Mouse (Mus musculus): ENCODE measurements at regions not wholly inside any gene's neighbourhood (a gene's known extent, or its start where the extent isn't known, plus 50 kb on each side); places are given as distances from the start of the nearest gene placed in this dataset.

DNA sequence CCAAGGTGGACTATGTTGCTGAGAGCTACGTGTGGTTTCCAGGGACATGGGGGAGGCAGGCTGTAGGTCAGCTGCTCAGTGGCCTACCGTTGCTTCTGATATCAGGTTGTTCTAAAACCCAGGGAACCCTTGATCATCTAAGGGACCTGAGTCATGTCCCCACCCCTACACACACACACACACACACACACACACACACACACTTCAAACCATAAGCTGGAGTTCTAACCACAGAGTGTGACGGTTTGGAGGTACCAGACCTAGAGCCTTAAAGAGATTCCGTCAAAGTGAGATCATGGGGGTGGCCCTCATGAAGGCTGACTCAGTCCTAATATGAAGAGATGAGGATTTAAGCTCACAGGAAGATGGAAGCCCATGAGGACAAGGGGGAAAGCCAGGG lies 130.8 kb upstream of the Id2 start:
- H3K4me3 ChIP-seq (ENCODE audit: insufficient read depth, low read depth, low read length), result no peak overlapping the region
- no peaks in the 10 kb centered on the region for H3K4me1 ChIP-seq (ENCODE audit: control insufficient read depth, insufficient read depth, insufficient read length, low read length)
- no peak overlapping the region for H3K27ac ChIP-seq (replicated peaks; ENCODE audit: low read depth, low read length)

DNA sequence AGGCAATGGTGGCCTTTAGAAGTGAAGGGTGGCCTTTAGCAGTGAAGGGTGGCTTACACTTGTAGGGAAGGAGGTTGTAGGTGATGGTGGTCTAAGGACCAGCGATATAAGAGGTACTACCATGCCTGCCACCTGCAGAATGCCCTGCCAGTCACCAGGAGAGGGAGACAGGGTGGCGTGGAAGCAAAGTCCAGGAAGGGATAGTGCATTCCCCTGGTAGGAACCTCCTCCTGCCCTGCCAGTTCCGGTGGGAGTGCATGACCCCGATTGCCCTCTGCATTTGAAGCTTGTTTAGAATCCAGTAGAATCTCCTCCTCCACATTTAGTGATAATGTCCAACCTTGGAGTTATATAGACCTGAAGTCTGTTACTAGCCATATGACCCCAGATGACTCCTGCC lies 127.7 kb upstream of the Id2 start:
- H3K4me1 ChIP-seq (ENCODE audit: control insufficient read depth, insufficient read depth, insufficient read length, low read length), result no peaks in the 10 kb centered on the region
- H3K27ac ChIP-seq (replicated peaks; ENCODE audit: low read depth, low read length), result no peak overlapping the region
- H3K4me3 ChIP-seq (ENCODE audit: insufficient read depth, low read depth, low read length), result no peak overlapping the region

DNA sequence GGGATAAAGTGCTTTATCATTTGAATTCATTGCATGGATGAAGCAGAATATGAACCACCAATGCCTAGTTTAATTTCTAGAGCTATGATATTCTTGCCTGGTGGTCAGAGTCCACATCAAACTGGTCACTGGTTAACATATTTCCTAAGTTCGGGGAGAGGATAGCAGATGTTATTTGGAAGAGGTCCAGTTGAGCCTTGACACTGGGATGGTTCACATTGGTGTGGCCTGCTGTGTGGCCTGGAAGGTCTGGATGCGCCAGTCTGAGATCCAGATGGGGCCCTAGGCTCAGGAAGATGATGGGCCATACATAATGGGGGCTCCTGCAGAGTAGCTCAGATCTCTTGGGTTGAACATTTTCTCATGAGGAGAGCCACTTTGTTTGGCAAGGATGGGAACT lies 127.3 kb upstream of the Id2 start:
- Histone ChIP-seq H3K4me1 (ENCODE audit: control insufficient read depth, insufficient read depth, insufficient read length, low read length) (no peaks in the 10 kb centered on the region), H3K4me3 (ENCODE audit: insufficient read depth, low read depth, low read length) (no peak overlapping the region), H3K27ac (replicated peaks; ENCODE audit: low read depth, low read length) (no peak overlapping the region)

DNA sequence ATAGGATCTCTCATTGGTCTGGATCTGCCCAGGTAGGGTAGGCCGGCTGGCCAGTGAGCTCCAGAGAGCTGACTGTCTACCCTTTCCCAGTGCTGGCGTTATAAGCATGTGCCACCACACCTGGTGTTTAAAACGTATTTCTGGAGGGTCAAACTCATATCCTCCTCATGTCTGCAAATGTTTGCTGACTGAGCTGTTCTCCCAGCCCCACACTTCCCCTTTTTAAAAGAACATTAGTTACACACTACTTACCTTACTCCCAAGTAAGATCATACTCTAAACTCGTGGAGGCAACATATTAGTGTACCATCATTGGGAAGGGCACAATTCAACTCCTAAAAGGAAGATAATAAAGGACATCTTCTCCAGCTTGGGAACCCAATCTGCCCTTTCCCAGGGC lies 126.6 kb upstream of the Id2 start:
- no peak overlapping the region for H3K4me3 ChIP-seq (ENCODE audit: insufficient read depth, low read depth, low read length)
- H3K4me1 ChIP-seq (ENCODE audit: control insufficient read depth, insufficient read depth, insufficient read length, low read length), result no peaks in the 10 kb centered on the region
- H3K27ac ChIP-seq (replicated peaks; ENCODE audit: low read depth, low read length), result no peak overlapping the region

DNA sequence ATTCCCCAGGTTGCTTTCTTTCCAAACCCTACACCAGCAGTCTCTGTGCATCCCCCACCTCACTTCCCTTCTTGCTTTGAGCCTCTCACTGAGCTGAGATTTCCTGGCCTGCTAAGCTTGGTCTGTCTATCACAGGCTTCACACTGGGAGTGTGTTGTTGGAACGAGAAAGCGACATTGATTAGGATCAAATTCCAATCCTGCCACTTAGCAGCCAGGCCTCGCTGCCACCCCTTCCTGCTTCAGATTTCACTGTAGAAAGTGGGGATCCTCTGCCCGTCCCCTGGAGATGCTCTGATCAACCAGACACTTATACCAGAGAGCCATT lies 123.8 kb upstream of the Id2 start:
- 0 out of 2 replicates have a peak, but pooled peaks cover 3% of the 10 kb centered on the region for H3K4me1 ChIP-seq (ENCODE audit: control insufficient read depth, insufficient read depth, insufficient read length, low read length)
- H3K27ac ChIP-seq (replicated peaks; ENCODE audit: low read depth, low read length), result no peak overlapping the region
- no peak overlapping the region for H3K4me3 ChIP-seq (ENCODE audit: insufficient read depth, low read depth, low read length)

DNA sequence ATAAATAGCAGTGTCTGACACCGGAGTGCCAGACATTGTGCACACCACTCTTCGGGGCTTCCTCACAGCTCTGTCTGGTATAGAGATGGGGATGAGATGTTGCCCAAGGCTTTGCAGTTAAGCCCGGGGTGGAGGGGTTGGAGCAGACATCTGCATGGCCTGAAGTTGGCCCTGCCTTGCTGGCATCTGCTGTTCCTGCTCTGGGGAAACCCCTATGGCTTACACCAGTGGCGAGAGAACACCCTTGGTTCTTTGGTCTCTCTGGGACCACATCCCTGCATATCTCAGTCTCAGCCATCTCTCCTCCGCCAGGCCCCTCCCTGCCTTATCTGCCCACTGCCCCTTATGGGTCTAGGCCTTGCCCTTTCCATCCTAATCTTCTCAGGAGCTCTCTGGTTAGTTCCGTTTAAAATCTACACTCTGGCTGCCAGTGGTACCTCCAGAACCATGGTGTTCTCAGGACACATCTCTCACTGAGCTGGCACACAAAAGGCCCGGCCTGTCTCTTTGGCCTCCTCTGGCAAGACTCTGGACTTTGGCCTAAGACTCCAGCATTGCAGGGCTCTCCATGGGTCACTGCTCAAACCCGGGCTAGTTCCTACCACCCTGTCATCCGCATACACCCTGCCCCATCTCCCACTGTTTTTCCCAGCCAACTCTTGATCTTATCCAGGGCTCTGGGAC lies 123.3 kb upstream of the Id2 start:
- 0 out of 2 replicates have a peak, but pooled peaks cover 3% of the 10 kb centered on the region for H3K4me1 ChIP-seq (ENCODE audit: control insufficient read depth, insufficient read depth, insufficient read length, low read length)

DNA sequence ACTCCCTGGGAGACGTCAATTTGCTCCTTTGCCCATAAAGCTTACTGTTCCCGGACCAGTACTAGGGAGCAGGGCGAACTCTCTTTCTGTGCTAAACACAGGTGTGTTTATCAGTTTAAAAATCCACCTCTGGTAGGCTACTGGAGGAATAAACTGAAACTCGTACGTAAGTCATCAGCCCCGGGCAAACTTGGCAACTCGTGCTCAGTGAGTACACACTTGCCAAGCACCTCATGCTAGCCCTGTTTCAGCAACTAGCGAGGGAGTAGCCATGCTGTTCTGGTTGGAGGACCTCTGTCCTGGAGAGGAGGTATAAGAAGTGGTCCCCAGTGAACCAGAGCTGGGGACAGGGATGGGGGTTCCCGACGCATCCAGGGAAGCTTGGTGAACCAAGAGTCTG lies 122.6 kb upstream of the Id2 start:
- Histone ChIP-seq H3K4me3 (ENCODE audit: insufficient read depth, low read depth, low read length) (no peak overlapping the region), H3K4me1 (ENCODE audit: control insufficient read depth, insufficient read depth, insufficient read length, low read length) (0 out of 2 replicates have a peak, but pooled peaks cover 3% of the 10 kb centered on the region), H3K27ac (replicated peaks; ENCODE audit: low read depth, low read length) (no peak overlapping the region)

More for the DNA sequence above, 123.3 kb upstream of the Id2 start:
- H3K4me3 ChIP-seq (ENCODE audit: insufficient read depth, low read depth, low read length), result no peak overlapping the region
- H3K27ac ChIP-seq (replicated peaks; ENCODE audit: low read depth, low read length), result no peak overlapping the region

DNA sequence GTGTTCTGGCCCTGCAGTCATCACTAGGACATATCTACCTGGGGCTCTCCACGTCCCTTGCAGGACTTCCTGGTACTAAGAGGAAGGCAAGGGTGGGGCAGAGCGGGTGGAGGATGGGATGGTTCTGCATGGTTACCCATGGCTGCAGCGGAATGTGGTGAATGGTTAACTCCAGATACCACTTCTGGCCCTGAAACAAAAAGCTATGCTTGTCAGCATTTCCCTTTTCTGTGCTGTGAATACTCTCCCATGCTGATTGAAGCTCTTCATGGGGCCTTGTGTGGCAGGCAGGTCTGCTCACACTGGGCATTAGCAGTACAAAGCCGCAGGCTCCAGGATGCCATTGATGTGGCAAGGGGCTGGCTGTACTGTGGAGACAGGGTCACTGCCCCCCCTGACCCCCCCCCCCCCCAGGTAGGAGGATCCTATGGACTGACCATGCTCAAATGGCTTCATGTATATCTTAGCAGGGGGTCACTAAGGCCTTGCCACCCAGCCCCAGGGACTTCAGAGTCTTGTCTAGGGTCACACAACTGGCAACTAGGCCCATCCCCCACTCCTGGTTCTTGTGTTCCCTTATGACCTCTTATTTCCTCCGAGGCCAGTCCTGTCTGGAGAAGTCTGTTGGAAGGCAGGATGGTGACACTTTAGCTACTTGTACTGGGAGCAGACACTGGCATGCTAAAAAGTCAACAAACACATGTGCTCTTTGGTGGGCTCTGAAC lies 120.0 kb upstream of the Id2 start:
- 0 out of 2 replicates have a peak, but pooled peaks cover 3% of the 10 kb centered on the region for H3K4me1 ChIP-seq (ENCODE audit: control insufficient read depth, insufficient read depth, insufficient read length, low read length)
- H3K27ac ChIP-seq (replicated peaks; ENCODE audit: low read depth, low read length), result no peak overlapping the region
- H3K4me3 ChIP-seq (ENCODE audit: insufficient read depth, low read depth, low read length), result no peak overlapping the region

DNA sequence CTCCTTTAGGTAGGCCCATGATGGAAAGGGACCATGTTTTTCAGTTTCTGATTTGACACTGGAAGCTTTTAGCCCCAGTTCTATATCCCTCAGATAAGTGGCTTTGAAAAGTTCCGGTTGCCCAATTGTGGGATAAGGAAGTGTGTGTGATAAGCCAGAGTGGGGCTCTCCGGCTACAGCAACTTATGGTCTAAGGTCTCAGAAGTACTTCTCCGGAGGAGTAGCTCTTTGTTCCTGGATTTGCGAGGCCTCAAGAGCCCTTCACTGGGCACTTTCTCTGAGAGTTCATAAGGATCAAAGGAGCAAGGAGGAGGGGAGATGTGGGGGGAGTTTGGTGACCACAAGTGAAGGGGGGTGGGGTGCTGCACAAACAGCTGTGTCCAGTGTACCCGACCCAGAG lies 118.3 kb upstream of the Id2 start:
- Histone ChIP-seq H3K27ac (replicated peaks; ENCODE audit: low read depth, low read length) (no peak overlapping the region), H3K4me1 (ENCODE audit: control insufficient read depth, insufficient read depth, insufficient read length, low read length) (0 out of 2 replicates have a peak, but pooled peaks cover 3% of the 10 kb centered on the region), H3K4me3 (ENCODE audit: insufficient read depth, low read depth, low read length) (no peak overlapping the region)

DNA sequence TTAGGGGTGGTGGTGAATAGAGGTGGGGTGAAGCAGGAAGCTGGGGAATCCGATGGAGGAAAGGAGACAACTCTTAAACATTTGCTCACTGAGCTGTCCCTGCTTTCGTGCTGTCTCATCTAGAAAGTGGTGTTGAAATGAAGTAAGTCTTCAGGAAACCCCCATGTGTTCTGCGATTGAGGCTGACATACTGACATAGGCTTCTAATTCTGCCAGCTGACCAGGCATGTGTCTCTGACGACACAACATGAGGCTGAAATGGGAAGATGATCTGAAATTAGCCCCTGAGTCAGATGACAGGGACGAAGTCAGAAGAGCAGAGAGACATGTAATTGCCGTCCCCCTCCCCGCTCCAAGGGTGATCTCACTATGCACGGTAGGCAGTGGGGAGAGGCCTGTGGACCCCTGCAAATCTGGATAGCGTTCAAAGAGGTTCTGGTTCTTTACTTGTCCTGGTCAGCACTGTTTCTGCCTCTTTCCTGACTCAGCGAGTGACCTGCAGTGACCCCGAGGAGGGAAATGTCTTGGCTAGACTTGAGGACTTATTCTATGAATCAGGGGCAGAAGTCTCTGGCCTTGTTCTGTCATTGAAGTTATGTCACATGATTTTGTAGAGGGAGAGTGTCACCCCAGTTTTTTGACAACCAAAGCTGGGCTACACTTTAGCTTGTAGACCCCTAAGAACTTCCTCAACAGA lies 117.0 kb upstream of the Id2 start:
- Histone ChIP-seq H3K4me3 (ENCODE audit: insufficient read depth, low read depth, low read length) (no peak overlapping the region), H3K27ac (replicated peaks; ENCODE audit: low read depth, low read length) (0 out of 2 replicates have a peak overlapping the region, but pooled peaks have one; percentile 21), H3K4me1 (ENCODE audit: control insufficient read depth, insufficient read depth, insufficient read length, low read length) (peaks cover 5% of the 10 kb centered on the region)

DNA sequence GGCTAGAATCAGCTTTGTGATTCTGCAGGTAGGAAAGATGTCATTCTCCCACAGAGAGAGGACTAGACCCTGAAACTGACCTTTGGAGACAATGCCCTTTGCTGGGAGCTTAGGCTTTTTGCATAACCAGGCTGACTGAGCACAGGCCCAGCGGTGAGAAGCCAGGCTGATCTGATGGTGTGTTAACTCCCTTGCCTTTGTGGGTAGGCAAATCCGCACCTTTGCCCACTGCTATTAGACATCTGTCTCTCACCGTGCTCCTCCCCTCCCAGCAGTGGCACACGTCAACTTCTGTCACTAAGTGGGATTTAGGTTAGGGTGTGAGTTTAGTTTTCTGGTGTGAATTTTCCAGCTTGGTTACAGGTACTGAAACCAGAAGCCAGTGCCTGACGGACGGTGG lies 114.4 kb upstream of the Id2 start:
- H3K4me3 ChIP-seq (ENCODE audit: insufficient read depth, low read depth, low read length), result no peak overlapping the region
- no peak overlapping the region for H3K27ac ChIP-seq (replicated peaks; ENCODE audit: low read depth, low read length)
- peaks cover 9% of the 10 kb centered on the region for H3K4me1 ChIP-seq (ENCODE audit: control insufficient read depth, insufficient read depth, insufficient read length, low read length)

DNA sequence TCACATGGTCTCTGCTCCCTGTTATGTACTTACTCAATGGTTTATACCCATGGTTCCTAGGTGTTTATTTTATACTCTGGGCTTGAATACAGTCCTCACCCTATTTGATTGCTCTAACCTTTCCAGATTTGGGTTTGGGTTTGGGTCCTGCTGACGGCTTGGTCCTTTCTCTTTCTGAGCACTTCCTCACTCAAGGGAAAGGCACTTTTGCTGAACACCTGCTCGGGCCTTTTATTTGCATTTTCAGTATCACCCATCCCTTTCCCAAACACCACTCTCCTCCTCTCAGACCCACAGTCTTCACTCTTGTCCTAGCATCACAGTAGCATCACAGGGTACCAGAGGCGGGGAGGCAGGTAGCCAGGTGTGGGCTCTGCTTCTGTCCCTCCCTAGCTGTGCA lies 113.7 kb upstream of the Id2 start:
- Histone ChIP-seq H3K27ac (replicated peaks; ENCODE audit: low read depth, low read length) (no peak overlapping the region), H3K4me3 (ENCODE audit: insufficient read depth, low read depth, low read length) (no peak overlapping the region), H3K4me1 (ENCODE audit: control insufficient read depth, insufficient read depth, insufficient read length, low read length) (peaks cover 9% of the 10 kb centered on the region)

DNA sequence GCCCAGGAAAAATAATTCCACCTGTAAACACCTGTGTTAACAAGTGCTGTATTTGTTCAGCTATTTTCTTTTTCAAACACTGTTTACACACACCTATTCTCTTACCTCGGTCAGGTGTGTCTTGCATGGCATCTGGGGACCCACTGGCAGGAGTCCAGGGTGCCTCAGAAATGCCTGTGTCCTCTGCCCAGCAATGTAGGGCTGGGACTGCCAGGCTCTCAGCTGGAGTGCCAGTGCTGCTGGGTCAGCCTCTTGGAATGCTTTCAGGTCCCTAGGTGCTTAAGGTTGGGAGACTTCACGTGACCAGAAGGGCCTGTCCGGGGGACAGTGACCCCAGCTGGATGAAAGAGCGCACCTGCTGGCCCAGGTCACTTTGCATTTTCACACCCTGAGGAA lies 112.4 kb upstream of the Id2 start:
- Histone ChIP-seq H3K4me3 (ENCODE audit: insufficient read depth, low read depth, low read length) (no peak overlapping the region), H3K27ac (replicated peaks; ENCODE audit: low read depth, low read length) (no peak overlapping the region; the same call in 1 of the 2 replicates), H3K4me1 (ENCODE audit: control insufficient read depth, insufficient read depth, insufficient read length, low read length) (peaks cover 9% of the 10 kb centered on the region)

DNA sequence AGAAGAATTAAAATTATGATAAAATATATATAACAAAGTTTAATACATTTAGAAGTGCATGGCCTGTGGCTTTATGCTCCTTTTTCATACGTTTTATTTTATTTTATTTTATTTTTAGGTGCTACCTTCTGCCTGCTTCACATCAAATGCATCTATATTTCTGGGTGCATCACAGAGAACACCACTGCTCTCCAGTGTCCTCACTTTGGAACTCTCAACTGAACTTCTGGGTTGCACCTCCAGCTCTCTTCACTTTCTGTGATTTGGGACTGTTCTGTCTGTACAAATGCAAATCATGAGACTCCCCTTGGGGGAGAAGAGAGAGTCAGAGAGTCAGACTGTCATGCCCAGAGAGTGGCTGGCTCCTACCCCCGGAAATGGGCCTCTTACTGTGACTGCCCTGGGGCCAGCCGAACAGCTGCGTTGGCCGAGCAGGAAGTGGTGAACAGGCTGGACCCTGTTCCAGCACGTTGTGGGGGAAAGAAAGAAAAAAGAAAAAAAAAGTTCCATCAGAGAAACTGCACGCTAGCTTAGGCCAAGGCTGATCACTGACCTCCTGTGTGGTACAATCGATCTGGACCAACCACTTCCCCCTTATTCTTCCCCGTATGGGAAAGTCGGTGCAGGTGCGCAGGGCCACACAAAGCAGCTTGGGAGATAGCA lies 111.9 kb upstream of the Id2 start:
- peaks cover 9% of the 10 kb centered on the region for H3K4me1 ChIP-seq (ENCODE audit: control insufficient read depth, insufficient read depth, insufficient read length, low read length)
- no peak overlapping the region; the same call in none of the 2 replicates for H3K27ac ChIP-seq (replicated peaks; ENCODE audit: low read depth, low read length)
- H3K4me3 ChIP-seq (ENCODE audit: insufficient read depth, low read depth, low read length), result no peak overlapping the region

DNA sequence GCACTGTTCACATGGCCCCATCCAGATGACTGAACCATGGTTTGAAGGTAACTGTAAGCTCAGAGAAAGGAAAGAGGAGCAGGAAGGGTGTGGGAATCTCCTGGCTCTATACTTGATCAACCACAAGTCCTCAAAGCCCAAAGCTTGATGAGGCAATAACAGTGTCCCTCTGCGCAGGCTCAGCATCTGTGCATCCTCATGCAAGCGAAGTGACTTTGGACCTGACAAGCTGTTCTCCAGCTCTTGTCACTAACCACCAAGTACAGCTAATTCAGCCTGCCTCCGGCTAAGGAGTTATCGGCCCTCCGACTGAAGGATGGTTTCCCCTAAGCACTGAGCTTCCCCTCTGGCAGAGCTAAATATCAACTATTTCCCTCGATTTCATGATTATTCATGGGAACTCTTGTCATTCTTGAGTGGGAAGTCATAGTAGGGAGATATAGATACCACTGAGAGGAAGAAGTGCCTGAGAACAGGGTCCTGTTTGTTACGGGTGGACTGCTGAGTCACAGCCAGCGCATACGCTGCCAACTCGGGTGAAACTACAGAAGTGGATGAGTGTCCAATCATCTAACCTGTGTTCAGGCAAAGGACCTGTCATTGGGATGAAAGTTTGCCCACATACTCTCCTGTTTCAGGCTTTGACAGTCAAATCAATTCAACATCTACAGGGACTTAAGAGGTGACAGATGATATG lies 106.6 kb upstream of the Id2 start:
- H3K27ac ChIP-seq (replicated peaks; ENCODE audit: low read depth, low read length), result no peak overlapping the region
- no peak overlapping the region for H3K4me3 ChIP-seq (ENCODE audit: insufficient read depth, low read depth, low read length)
- H3K4me1 ChIP-seq (ENCODE audit: control insufficient read depth, insufficient read depth, insufficient read length, low read length), result peaks cover 5% of the 10 kb centered on the region; the same call in 1 of the 2 replicates
